Mouse (Mus musculus) myocyte (in vitro differentiated cells): Measurements from ENCODE around the gene Hsf4. TPM values are rescaled to one million over a fixed set of nuclear protein-coding genes. Genes with fewer than 3 reads are reported as not detected.

Source experiments
- H3K27me3 ChIP-seq: one replicate; pipeline ENCODE4 v1.6.1; 2011; ENCODE audit not compliant: control insufficient read depth, insufficient read depth, insufficient read length
- H3K36me3 ChIP-seq: one replicate; pipeline ENCODE4 v1.6.1; 2011; ENCODE audit not compliant: control insufficient read depth, insufficient read depth
- H3K4me2 ChIP-seq: one replicate; pipeline ENCODE4 v1.6.1; 2011; ENCODE audit warnings: low read depth, control low read depth
- H3K4me3 ChIP-seq: one replicate; pipeline ENCODE4 v1.5.1; 2011; ENCODE audit warnings: mild to moderate bottlenecking, control low read depth, moderate library complexity
- H3K79me2 ChIP-seq: one replicate; pipeline ENCODE4 v1.6.1; 2011; ENCODE audit not compliant: control insufficient read depth, insufficient read depth
- H3ac ChIP-seq: one replicate; pipeline ENCODE4 v1.6.1; 2011; ENCODE audit not compliant: control insufficient read depth, insufficient read length
- CEBPB ChIP-seq: IDR thresholded peaks from 2 replicates; pipeline ENCODE4 v1.6.1; 2011; ENCODE audit warnings: mild to moderate bottlenecking, moderate library complexity; ENCODE audit not compliant: poor library complexity, insufficient read depth, severe bottlenecking
- E2F4 ChIP-seq: IDR thresholded peaks from one replicate; pipeline ENCODE4 v1.6.1; 2011; ENCODE audit warnings: mild to moderate bottlenecking, control low read depth, moderate library complexity; ENCODE audit not compliant: insufficient read depth
- MAX ChIP-seq: IDR thresholded peaks from one replicate; pipeline ENCODE4 v1.6.1; 2011; ENCODE audit warnings: low read depth, mild to moderate bottlenecking, control low read depth
- MYOD1 ChIP-seq, 3 experiments: IDR thresholded peaks; one replicate each; pipeline ENCODE4 v1.6.1; 2011; ENCODE audit warnings: control low read depth in 2 of 3, low read depth in 2 of 3, mild to moderate bottlenecking in 2 of 3, moderate library complexity in 1 of 3; ENCODE audit not compliant: insufficient read length in 2 of 3, control insufficient read depth in 1 of 3
- MYOG ChIP-seq, 3 experiments: IDR thresholded peaks; one replicate each; pipeline ENCODE4 v1.6.1; 2011; ENCODE audit warnings: control low read depth in 2 of 3, low read depth in 2 of 3, mild to moderate bottlenecking in 2 of 3; ENCODE audit not compliant: insufficient read length in 2 of 3, control insufficient read depth in 1 of 3, insufficient read depth in 1 of 3
- POLR2A ChIP-seq: IDR thresholded peaks from one replicate; pipeline ENCODE4 v1.6.1; 2011; ENCODE audit warnings: low read depth, mild to moderate bottlenecking, control low read depth, moderate library complexity; ENCODE audit not compliant: insufficient read length
- POLR2AphosphoS2 ChIP-seq: IDR thresholded peaks from one replicate; pipeline ENCODE4 v1.6.1; 2011; ENCODE audit warnings: low read depth, control low read depth; ENCODE audit not compliant: insufficient read length
- REST ChIP-seq: IDR thresholded peaks from one replicate; pipeline ENCODE4 v1.6.1; 2011; ENCODE audit warnings: mild to moderate bottlenecking, control low read depth, moderate library complexity; ENCODE audit not compliant: insufficient read depth, insufficient read length
- SRF ChIP-seq: IDR thresholded peaks from one replicate; pipeline ENCODE4 v1.6.1; 2011; ENCODE audit warnings: low read depth; ENCODE audit not compliant: control insufficient read depth, insufficient read length
- TCF12 ChIP-seq: IDR thresholded peaks from one replicate; pipeline ENCODE4 v1.6.1; 2011; ENCODE audit warnings: mild to moderate bottlenecking, control low read depth; ENCODE audit not compliant: poor library complexity, insufficient read depth, severe bottlenecking
- TCF3 ChIP-seq: IDR thresholded peaks from one replicate; pipeline ENCODE4 v1.6.1; 2011; ENCODE audit warnings: low read depth, control low read depth; ENCODE audit not compliant: insufficient read length
- USF1 ChIP-seq: IDR thresholded peaks from one replicate; pipeline ENCODE4 v1.6.1; 2011; ENCODE audit warnings: low read depth, mild to moderate bottlenecking, control low read depth, moderate library complexity
- polyA plus RNA-seq: library from polyadenylated mRNA; unstranded; fragments of >200 nt; fragmentation: generic; extraction: Trizol; gene quantifications from one replicate; pipeline ENCODE4 v1.2.1, GENCODE M21; 2012; ENCODE audit warnings: missing spikeins

Gene Hsf4
- polyA plus RNA-seq, 1 experiment: 5.8 TPM

GRCm38 (mm10) chr8:105299962-105300361 lies 30.4 kb downstream of the Hsf4 start:
- Histone ChIP-seq H3K36me3 (peaks cover 48% of the 10 kb centered on the region), H3K4me2 (peak overlapping the region; percentile 82), H3K79me2 (peaks cover 32% of the 10 kb centered on the region), H3ac (no peak overlapping the region), H3K4me3 (peak overlapping the region; percentile 93), H3K27me3 (no peaks in the 10 kb centered on the region)
- TF ChIP-seq E2F4: no peak
- TF ChIP-seq MAX: no peak
- no peak for TF ChIP-seq TCF3
- TF ChIP-seq TCF12: no peak
- no peak for TF ChIP-seq MYOD1 (IDR thresholded peaks at IDR 0.05; ENCODE audit: control insufficient read depth in 1 of 3, insufficient read length in 2 of 3, low read depth in 2 of 3)
- TF ChIP-seq REST: no peak
- no peak for TF ChIP-seq CEBPB
- TF ChIP-seq POLR2AphosphoS2: no peak

- no peak overlapping the region for H3K4me3 ChIP-seq
- peaks cover 20% of the 10 kb centered on the region for H3K79me2 ChIP-seq
- TF ChIP-seq POLR2A (no peak), MYOD1 (IDR thresholded peaks at IDR 0.05; ENCODE audit: control insufficient read depth in 1 of 3, insufficient read length in 2 of 3, low read depth in 2 of 3) (no peak)
- no peak overlapping the region for H3ac ChIP-seq
- H3K36me3 ChIP-seq: peaks cover 48% of the 10 kb centered on the region
- no peaks in the 10 kb centered on the region for H3K27me3 ChIP-seq
- H3K4me2 ChIP-seq: no peak overlapping the region
Observed at GRCm38 (mm10) chr8:105303396-105303795, 33.8 kb downstream of the Hsf4 start.

GRCm38 (mm10) chr8:105303874-105304273 lies 34.3 kb downstream of the Hsf4 start:
- H3K4me3 ChIP-seq: no peak overlapping the region
- no peak overlapping the region for H3ac ChIP-seq
- TF ChIP-seq POLR2A (no peak), TCF12 (no peak), CEBPB (no peak), TCF3 (no peak), MAX (no peak), MYOG (IDR thresholded peaks at IDR 0.05; ENCODE audit: control insufficient read depth in 1 of 3, insufficient read depth in 1 of 3, insufficient read length in 2 of 3, low read depth in 2 of 3) (no peak), SRF (no peak), E2F4 (no peak), REST (no peak), POLR2AphosphoS2 (no peak), MYOD1 (IDR thresholded peaks at IDR 0.05; ENCODE audit: control insufficient read depth in 1 of 3, insufficient read length in 2 of 3, low read depth in 2 of 3) (no peak), USF1 (no peak)
- H3K36me3 ChIP-seq: peaks cover 52% of the 10 kb centered on the region
- H3K4me2 ChIP-seq: no peak overlapping the region
- peaks cover 16% of the 10 kb centered on the region for H3K79me2 ChIP-seq
- H3K27me3 ChIP-seq: no peaks in the 10 kb centered on the region

- H3K79me2 ChIP-seq: peaks cover 11% of the 10 kb centered on the region
- H3K27me3 ChIP-seq: no peaks in the 10 kb centered on the region
- no peak overlapping the region for H3ac ChIP-seq
- no peak overlapping the region for H3K4me3 ChIP-seq
- TF ChIP-seq MYOD1 (IDR thresholded peaks at IDR 0.05; ENCODE audit: control insufficient read depth in 1 of 3, insufficient read length in 2 of 3, low read depth in 2 of 3) (peak; percentile 75 to 92 (median 88)), CEBPB (no peak), REST (no peak), TCF12 (peak; percentile 37), MYOG (IDR thresholded peaks at IDR 0.05; ENCODE audit: control insufficient read depth in 1 of 3, insufficient read depth in 1 of 3, insufficient read length in 2 of 3, low read depth in 2 of 3) (peak in 1 of 3 experiments; percentile 22), USF1 (no peak), POLR2A (peak; percentile 55), TCF3 (peak; percentile 4), POLR2AphosphoS2 (peak; percentile 98)
- peaks cover 49% of the 10 kb centered on the region for H3K36me3 ChIP-seq
- peak overlapping the region; percentile 24 for H3K4me2 ChIP-seq
Observed at GRCm38 (mm10) chr8:105304325-105305210, 35.0 kb downstream of the Hsf4 start.
